24 mouse cellular contexts compared by ENCODE assay signal in the genomic region with DNA sequence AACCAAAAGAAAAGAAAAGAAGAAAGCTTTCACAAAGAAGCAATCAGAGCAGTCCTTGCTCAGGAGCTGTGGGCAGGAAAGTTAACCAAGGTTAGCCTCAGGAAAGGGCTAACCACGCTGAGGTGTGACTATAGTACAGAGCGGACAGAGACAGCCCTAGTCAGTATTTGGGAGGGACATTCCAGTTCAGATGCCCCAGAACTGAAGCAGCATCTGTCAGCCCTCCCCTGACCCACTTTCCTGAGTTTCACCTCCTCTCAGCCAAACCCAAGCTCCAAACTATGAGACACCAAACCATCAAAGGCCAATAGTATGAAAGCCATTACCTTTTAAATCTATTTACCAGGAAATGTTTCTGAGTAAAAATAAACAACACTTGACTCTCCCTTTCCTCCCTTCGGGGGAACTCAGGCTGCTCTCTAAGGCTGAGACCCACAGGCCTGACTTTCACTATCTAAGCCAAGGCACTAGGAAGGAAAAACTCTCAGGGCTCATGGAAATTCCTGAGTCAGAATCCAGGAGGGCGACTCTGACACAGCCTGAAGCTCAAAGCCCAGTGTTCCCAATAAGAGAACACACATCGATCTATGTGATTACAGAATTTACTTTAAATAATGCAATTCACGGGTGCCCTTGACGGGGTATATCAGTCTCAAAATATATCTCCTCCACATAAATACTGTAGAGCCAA. TPM values are rescaled to one million over a fixed set of nuclear protein-coding genes. Genes with fewer than 3 reads are reported as not detected.
DNase-seq lines count a peak whose midpoint lies in the region; ATAC-seq and TF ChIP-seq lines count a peak whose summit lies in the region.
"Had no signal": no experiment of that assay in that cellular context is flagged by ENCODE, and none has a peak within 500 bp of the region (broad histone marks: within the 10 kb centered on the region; RNA-seq: fewer than 3 reads in every experiment).

No protein-coding gene starts in this region.

- no peak overlapping the region for H3K9ac ChIP-seq in heart, postnatal 0 days (replicated peaks; ENCODE audit: low read depth, low read length)
- no peak overlapping the region for H3K9ac ChIP-seq in hindbrain, embryonic 14.5 days
- H3K9ac ChIP-seq: embryonic facial prominence, embryonic 12.5 days; heart, embryonic 15.5 days; limb, embryonic 12.5 days; liver, embryonic 13.5 days; lung, embryonic 15.5 days; stomach, embryonic 15.5 days had no signal

- no peak overlapping the region for H3K4me3 ChIP-seq in heart, postnatal 0 days (ENCODE audit: low read depth, low read length)
- H3K4me3 ChIP-seq in hindbrain, embryonic 14.5 days (replicated peaks; ENCODE audit: low read length), result no peak overlapping the region
- H3K4me3 ChIP-seq: embryonic facial prominence, embryonic 12.5 days; heart, embryonic 15.5 days; left cerebral cortex, adult 2 months; limb, embryonic 12.5 days; liver, embryonic 13.5 days; lung, embryonic 15.5 days; stomach, embryonic 15.5 days had no signal

- TF ChIP-seq EP300 in heart, postnatal 0 days (IDR thresholded peaks at IDR 0.05; ENCODE audit: low read depth), result no peak

- no peak for ATAC-seq in heart, postnatal 0 days (ENCODE audit: insufficient read depth, low read depth)
- no peak for ATAC-seq in hindbrain, embryonic 14.5 days (ENCODE audit: low FRiP score)
- ATAC-seq: forebrain, embryonic 16.5 days; hindbrain, postnatal 0 days; midbrain, embryonic 16.5 days had no signal

- no peak for TF ChIP-seq CTCF in heart, postnatal 0 days (IDR thresholded peaks at IDR 0.05; ENCODE audit: low read depth)

- peaks cover 5% of the 10 kb centered on the region; the same call in 1 of the 2 replicates for H3K36me3 ChIP-seq in heart, postnatal 0 days (replicated peaks; ENCODE audit: control insufficient read depth, insufficient read depth, low read length)
- H3K36me3 ChIP-seq in hindbrain, embryonic 14.5 days (replicated peaks; ENCODE audit: control insufficient read depth, insufficient read depth), result no peaks in the 10 kb centered on the region
- H3K36me3 ChIP-seq: heart, embryonic 15.5 days; liver, embryonic 13.5 days; lung, embryonic 15.5 days had no signal

- 64% methylated on average over 7 of the region's 7 CpGs for WGBS in heart, postnatal 0 days
- 89% methylated on average over 7 of the region's 7 CpGs for WGBS in hindbrain, embryonic 14.5 days

- H3K4me1 ChIP-seq in heart, postnatal 0 days (ENCODE audit: control insufficient read depth, insufficient read depth), result peaks cover 22% of the 10 kb centered on the region
- no peaks in the 10 kb centered on the region for H3K4me1 ChIP-seq in hindbrain, embryonic 14.5 days (replicated peaks; ENCODE audit: control insufficient read depth, insufficient read depth, low read length)

- intact Hi-C loops in heart, postnatal 10 days (cut with DNase I), result no loop called here

- no peaks in the 10 kb centered on the region for H3K27me3 ChIP-seq in heart, postnatal 0 days (ENCODE audit: control insufficient read depth, insufficient read depth, low read length)
- no peaks in the 10 kb centered on the region for H3K27me3 ChIP-seq in hindbrain, embryonic 14.5 days (ENCODE audit: control insufficient read depth, insufficient read depth, low read length)
- H3K27me3 ChIP-seq: CH12.LX; embryonic facial prominence, embryonic 12.5 days; heart, embryonic 15.5 days; limb, embryonic 12.5 days; liver, embryonic 13.5 days; lung, embryonic 15.5 days; stomach, embryonic 15.5 days had no signal

- peak; percentile 14 for DNase-seq in gastrocnemius, adult 18-20 months (ENCODE audit: low spot score)
- no peak for DNase-seq in gastrocnemius, adult 8-10 months (ENCODE audit: low spot score in 2 of 2)
- no peak for DNase-seq in heart, postnatal 0 days (ENCODE audit: low spot score)
- DNase-seq in heart, postnatal 10 days, result no peak
- DNase-seq in testis, postnatal 10 days (ENCODE audit: low spot score), result peak; percentile 23
- DNase-seq in testis, postnatal 14 days (ENCODE audit: low spot score), result no peak
- no peak for DNase-seq in left cerebral cortex, adult 11 months (ENCODE audit: low spot score)
- DNase-seq in hindbrain, embryonic 14.5 days (ENCODE audit: low spot score), result no peak
- DNase-seq: adrenal gland, postnatal 14 days; cerebellum, adult 2 months; gastrocnemius, postnatal 10 days; kidney, adult 9 months; liver, embryonic 13.5 days; thymus, postnatal 25 days had no signal

- 0 out of 2 replicates have a peak, but pooled peaks cover 2% of the 10 kb centered on the region for H3K9me3 ChIP-seq in heart, postnatal 0 days (replicated peaks; ENCODE audit: control insufficient read depth, low read length)
- H3K9me3 ChIP-seq in hindbrain, embryonic 14.5 days (ENCODE audit: control insufficient read depth, low read length), result no peaks in the 10 kb centered on the region
- H3K9me3 ChIP-seq: embryonic facial prominence, embryonic 12.5 days; heart, embryonic 15.5 days; limb, embryonic 12.5 days; liver, embryonic 13.5 days; lung, embryonic 15.5 days; stomach, embryonic 15.5 days had no signal

- 0 out of 2 replicates have a peak overlapping the region, but pooled peaks have one; percentile 32 for H3K27ac ChIP-seq in heart, postnatal 0 days (ENCODE audit: low read depth)
- H3K27ac ChIP-seq in hindbrain, embryonic 14.5 days, result no peak overlapping the region; the same call in 1 of the 2 replicates
- H3K27ac ChIP-seq: embryonic facial prominence, embryonic 12.5 days; heart, embryonic 15.5 days; hindbrain, postnatal 0 days; left cerebral cortex, adult 2 months; limb, embryonic 12.5 days; liver, embryonic 13.5 days; lung, embryonic 15.5 days; stomach, embryonic 15.5 days had no signal

- no peak overlapping the region for H3K4me2 ChIP-seq in heart, postnatal 0 days (ENCODE audit: low read depth, low read length)
- H3K4me2 ChIP-seq in hindbrain, embryonic 14.5 days (replicated peaks), result no peak overlapping the region
- H3K4me2 ChIP-seq: embryonic facial prominence, embryonic 12.5 days; heart, embryonic 15.5 days; limb, embryonic 12.5 days; liver, embryonic 13.5 days; lung, embryonic 15.5 days; stomach, embryonic 15.5 days had no signal

RNA-seq across cellular contexts. Expression of gene Utrn, which starts 18.2 kb away (rescaled TPM):
- 10 to 100 TPM; 17.6 to 20.4 TPM for total RNA-seq in gastrocnemius, adult 18-20 months (2021)
- total RNA-seq in gastrocnemius, adult 8-10 months (2022), result 10 to 100 TPM; 17.2 to 23.0 (median 20.2) TPM
- total RNA-seq in heart, postnatal 0 days (2014; rRNA removed; ENCODE audit: low replicate concordance), result 50.3 and 61.6 TPM in 2 replicates
- polyA plus RNA-seq in heart, postnatal 0 days (2015; fragmentation: Nextera tagmentation; extraction: Ambion mirVana), result 47.3 and 48.4 TPM in 2 replicates
- total RNA-seq in heart, postnatal 10 days (2021), result 10 to 100 TPM; 77.6 to 80.3 TPM
- polyA plus RNA-seq in hindbrain, embryonic 14.5 days (2014; fragmentation: Nextera tagmentation; extraction: Ambion mirVana), result 25.0 and 28.2 TPM in 2 replicates

Comparison
In these comparisons a context has a peak if more than half of its experiments do, and no peak if none do; other contexts are left out.
1. DNase-seq: peak in gastrocnemius, adult 18-20 months (single experiment) and testis, postnatal 10 days (single experiment); none in gastrocnemius, adult 8-10 months (0 of 2), heart, postnatal 0 days (single experiment), heart, postnatal 10 days (0 of 2), testis, postnatal 14 days (single experiment), left cerebral cortex, adult 11 months (single experiment) and hindbrain, embryonic 14.5 days (single experiment).